Mouse (Mus musculus) right cerebral cortex, adult 18-20 months (tissue): ENCODE data around the gene Mtfr2.
A peak's percentile ranks its signal among the peaks of the same experiment; 100 is the strongest.

Source experiments
- DNase-seq: peaks from one replicate; pipeline ENCODE4 v3.0.0; 2022; ENCODE audit warnings: mixed read lengths

The Mtfr2 gene

GRCm38 (mm10) chr10:20347285-20348214 lies at the start of gene Mtfr2:
Mtfr2 (plus strand) TSS chr10:20347770.
- peak; percentile 93 for DNase-seq

- DNase-seq = no peak
These were observed 49.2 kb upstream of the Mtfr2 start for GRCm38 (mm10) chr10:20298152-20298920.

GRCm38 (mm10) chr10:20299114-20299513 lies 48.5 kb upstream of the Mtfr2 start:
- DNase-seq = no peak

GRCm38 (mm10) chr10:20310969-20311769 lies 36.4 kb upstream of the Mtfr2 start:
- DNase-seq = no peak

- DNase-seq = peak; percentile 100
These were observed 35.4 kb upstream of the Mtfr2 start, which contains the start of gene Bclaf1 for GRCm38 (mm10) chr10:20311918-20312735. Bclaf1 (plus strand) TSS chr10:20312469.

GRCm38 (mm10) chr10:20312736-20313301 lies 34.8 kb upstream of the Mtfr2 start:
- DNase-seq = peak; percentile 90

GRCm38 (mm10) chr10:20313447-20313846 lies 34.1 kb upstream of the Mtfr2 start:
- no peak for DNase-seq

GRCm38 (mm10) chr10:20313941-20314340 lies 33.6 kb upstream of the Mtfr2 start:
- no peak for DNase-seq

GRCm38 (mm10) chr10:20314797-20315196 lies 32.8 kb upstream of the Mtfr2 start:
- DNase-seq = no peak

GRCm38 (mm10) chr10:20317466-20317865 lies 30.1 kb upstream of the Mtfr2 start:
- no peak for DNase-seq

- DNase-seq = no peak
These were observed 21.3 kb upstream of the Mtfr2 start for GRCm38 (mm10) chr10:20326226-20326625.

GRCm38 (mm10) chr10:20331262-20331661 lies 16.3 kb upstream of the Mtfr2 start:
- DNase-seq = no peak

GRCm38 (mm10) chr10:20337872-20338271 lies 9.7 kb upstream of the Mtfr2 start:
- no peak for DNase-seq

GRCm38 (mm10) chr10:20345736-20346135 lies 1.8 kb upstream of the Mtfr2 start:
- no peak for DNase-seq

- DNase-seq = no peak
These were observed 1.3 kb downstream of the Mtfr2 start for GRCm38 (mm10) chr10:20348894-20349293.

- no peak for DNase-seq
These were observed 14.2 kb downstream of the Mtfr2 start for GRCm38 (mm10) chr10:20361542-20362449.

- no peak for DNase-seq
These were observed 15.0 kb downstream of the Mtfr2 start for GRCm38 (mm10) chr10:20362450-20363118.

- DNase-seq = no peak
These were observed 24.5 kb downstream of the Mtfr2 start for GRCm38 (mm10) chr10:20372046-20372445.

- no peak for DNase-seq
These were observed 30.1 kb downstream of the Mtfr2 start for GRCm38 (mm10) chr10:20377621-20378020.
